Mouse (Mus musculus) liver, embryonic 14.5 days (tissue): ENCODE results near the gene Rapgef3.

ENCODE experiments used
- CTCF ChIP-seq: IDR thresholded peaks from 2 replicates; pipeline ENCODE4 v1.5.1; 2016; ENCODE audit warnings: antibody characterized with exemption, low read depth, control low read depth
- EP300 ChIP-seq: IDR thresholded peaks from 2 replicates; pipeline ENCODE4 v1.6.1; 2016; ENCODE audit warnings: antibody characterized with exemption, low read depth

DNA sequence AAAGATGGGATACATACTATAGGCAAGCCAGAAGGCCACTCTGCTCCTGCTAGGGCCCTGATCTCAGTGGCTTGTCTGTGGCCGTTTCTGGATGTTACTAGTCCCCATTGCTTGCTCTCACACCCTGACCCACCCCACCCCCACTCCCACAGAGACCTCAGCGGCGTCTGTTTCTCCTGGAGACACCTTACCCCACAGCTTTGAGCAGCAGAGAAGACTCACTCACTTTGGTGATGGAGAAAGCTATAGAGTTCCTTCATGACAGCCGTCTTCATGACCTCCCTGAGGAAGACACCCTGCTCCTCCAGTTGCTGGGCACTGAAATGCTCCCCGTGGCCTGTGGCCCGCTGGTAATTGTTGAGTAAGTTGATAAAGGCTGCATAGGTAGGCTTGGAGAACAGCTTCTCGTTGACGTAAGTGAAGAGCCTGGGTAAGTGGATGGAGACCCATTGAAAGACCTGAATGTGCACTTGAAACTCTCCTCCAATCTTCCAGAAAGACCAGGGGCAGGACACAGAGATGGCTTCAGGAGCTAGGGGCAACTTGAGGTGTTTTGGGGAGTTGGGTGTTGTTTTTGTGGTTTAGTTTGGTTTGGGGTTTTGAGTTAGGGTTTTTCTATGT, 49.1 kb downstream of the Rapgef3 start:
- no peak for TF ChIP-seq CTCF
- TF ChIP-seq EP300: no peak
